Mouse (Mus musculus) erythroblast, adult 5-6 weeks (primary cell): ENCODE measurements around the gene Sycp2l. TPM values are rescaled to one million over a fixed set of nuclear protein-coding genes. Genes with fewer than 3 reads are reported as not detected.

Experiments used
- ATAC-seq: replicated peaks from 2 replicates; pipeline ENCODE4 v1.8.0; 2016; ENCODE audit warnings: moderate number of reproducible peaks, mild to moderate bottlenecking, moderate TSS enrichment, inconsistent platforms; ENCODE audit not compliant: poor library complexity, low FRiP score, severe bottlenecking
- total RNA-seq, 2 experiments: library from RNA; stranded (forward) in 1 of 2; stranded (reverse) in 1 of 2; fragments of 150-400 nt in 1 of 2; fragments of 200-764, 138-1000 nt in 1 of 2; gene quantifications; 2 replicates each; pipeline versions ENCODE4 v1.2.3 to v1.2.4; 2015 to 2017; ENCODE audit warnings: low replicate concordance in 2 of 2

Gene Sycp2l
- total RNA-seq (2015; ENCODE audit: low replicate concordance) (not detected in 2 replicates), total RNA-seq (2017; ENCODE audit: low replicate concordance) (not detected in 2 replicates)

GRCm38 (mm10) chr13:41113940-41114339 lies at the start of gene Sycp2l:
Gene Sycp2l (plus strand): TSS chr13:41114307.
- no peak for ATAC-seq

- no peak for ATAC-seq
Observed at GRCm38 (mm10) chr13:41067618-41068017, 46.5 kb upstream of the Sycp2l start.

- no peak for ATAC-seq
Observed at GRCm38 (mm10) chr13:41071617-41072016, 42.5 kb upstream of the Sycp2l start.

- ATAC-seq: no peak
Observed at GRCm38 (mm10) chr13:41073819-41074218, 40.3 kb upstream of the Sycp2l start.

- no peak for ATAC-seq
Observed at GRCm38 (mm10) chr13:41077921-41078320, 36.2 kb upstream of the Sycp2l start.

GRCm38 (mm10) chr13:41078690-41079420 lies 35.3 kb upstream of the Sycp2l start:
- no peak for ATAC-seq

GRCm38 (mm10) chr13:41079421-41079780 lies 34.7 kb upstream of the Sycp2l start, which contains the start of gene Mak:
Gene Mak (minus strand): TSS chr13:41079706.
- peak; percentile 85 for ATAC-seq

- ATAC-seq: no peak
Observed at GRCm38 (mm10) chr13:41079859-41080258, 34.2 kb upstream of the Sycp2l start.

- no peak for ATAC-seq
Observed at GRCm38 (mm10) chr13:41080700-41081099, 33.4 kb upstream of the Sycp2l start.

GRCm38 (mm10) chr13:41084521-41084920 lies 29.6 kb upstream of the Sycp2l start:
- ATAC-seq: no peak

GRCm38 (mm10) chr13:41085140-41085539 lies 29.0 kb upstream of the Sycp2l start:
- 0 out of 2 replicates have a peak, but pooled peaks have one; percentile 66 for ATAC-seq

GRCm38 (mm10) chr13:41088746-41089145 lies 25.4 kb upstream of the Sycp2l start:
- no peak for ATAC-seq

GRCm38 (mm10) chr13:41091271-41091670 lies 22.8 kb upstream of the Sycp2l start:
- ATAC-seq: no peak

- ATAC-seq: no peak
Observed at GRCm38 (mm10) chr13:41094160-41094559, 19.9 kb upstream of the Sycp2l start.

- ATAC-seq: no peak
Observed at GRCm38 (mm10) chr13:41097324-41098058, 16.6 kb upstream of the Sycp2l start.

GRCm38 (mm10) chr13:41098325-41098724 lies 15.8 kb upstream of the Sycp2l start:
- no peak for ATAC-seq

GRCm38 (mm10) chr13:41100031-41100430 lies 14.1 kb upstream of the Sycp2l start:
- no peak for ATAC-seq

- ATAC-seq: peak; percentile 49; the same call in 1 of the 2 replicates
Observed at GRCm38 (mm10) chr13:41103841-41104525, 10.1 kb upstream of the Sycp2l start.

GRCm38 (mm10) chr13:41105541-41105940 lies 8.6 kb upstream of the Sycp2l start:
- ATAC-seq: no peak

GRCm38 (mm10) chr13:41110935-41111334 lies 3.2 kb upstream of the Sycp2l start, which contains the start of gene Gcm2:
Gene Gcm2 (minus strand): TSS chr13:41111035.
- ATAC-seq: no peak
